Mouse (Mus musculus) kidney, embryonic 16.5 days (tissue): ENCODE measurements around the gene 9530053A07Rik. TPM values are rescaled to one million over a fixed set of nuclear protein-coding genes. Genes with fewer than 3 reads are reported as not detected.

Experiments used
- ATAC-seq: fragments of 200-750 bp; cut with Nextera tagmentation; 2 replicates; pipeline ENCODE4 v1.8.0; 2017; ENCODE audit warnings: moderate TSS enrichment; ENCODE audit not compliant: low FRiP score, low TSS enrichment
- H3K27ac ChIP-seq: fragments of 300-500 bp; sonication (generic); 2 replicates; pipeline ENCODE4 v1.5.1; 2014; ENCODE audit warnings: low read length
- H3K27me3 ChIP-seq: fragments of 300-500 bp; sonication (generic); 2 replicates; pipeline ENCODE4 v1.6.1; 2014; ENCODE audit warnings: low read length, control low read depth, mixed read lengths; ENCODE audit not compliant: insufficient read depth
- H3K36me3 ChIP-seq: fragments of 300-500 bp; sonication (generic); 2 replicates; pipeline ENCODE4 v1.6.1; 2014; ENCODE audit warnings: low read length, control low read depth, mixed read lengths; ENCODE audit not compliant: insufficient read depth
- H3K4me1 ChIP-seq: fragments of 300-500 bp; sonication (generic); 2 replicates; pipeline ENCODE4 v1.6.1; 2014; ENCODE audit warnings: low read length, control low read depth, mixed read lengths; ENCODE audit not compliant: insufficient read depth
- H3K4me2 ChIP-seq: fragments of 300-500 bp; sonication (generic); replicated peaks from 2 replicates; pipeline ENCODE4 v1.6.1; 2014; ENCODE audit warnings: low read depth, low read length
- H3K4me3 ChIP-seq: fragments of 300-500 bp; sonication (generic); 2 replicates; pipeline ENCODE4 v1.5.1; 2014; ENCODE audit warnings: mild to moderate bottlenecking, low read length
- H3K9ac ChIP-seq: fragments of 300-500 bp; sonication (generic); replicated peaks from 2 replicates; pipeline ENCODE4 v1.6.1; 2014; ENCODE audit warnings: low read length
- H3K9me3 ChIP-seq: fragments of 300-500 bp; sonication (generic); 2 replicates; pipeline ENCODE4 v1.6.1; 2016; ENCODE audit warnings: low read length, control low read depth
- WGBS: fragments of 180-500 bp; shearing (Covaris S2); extraction: QIAGEN DNeasy Blood & Tissue Kit; methylation state at CpG from one replicate; pipeline ENCODE4 v1.1.7; 2014; 5-methylcytosine and 5-hydroxymethylcytosine counted together
- polyA plus RNA-seq: library from polyadenylated mRNA; unstranded; fragments of >200 nt; fragmentation: Nextera tagmentation; extraction: Ambion mirVana; gene quantifications from 2 replicates; pipeline ENCODE4 v1.2.1, GENCODE M21; 2015

Gene 9530053A07Rik
- polyA plus RNA-seq, 1 experiment from 2014 or later, result not detected

GRCm38 (mm10) chr7:28169489-28170422, 40.5 kb downstream of the 9530053A07Rik start, which contains the start of gene Fbl:
Gene Fbl, plus strand, starts transcription at chr7:28169710.
- Histone ChIP-seq H3K4me3 (peak within 1 kb of the TSS; percentile 86), H3K27ac (peak within 1 kb of the TSS; percentile 89), H3K4me1 (peaks cover 28% of the 10 kb centered on the region), H3K9ac (peak within 1 kb of the TSS; percentile 85), H3K27me3 (no peaks in the 10 kb centered on the region), H3K36me3 (no peaks in the 10 kb centered on the region), H3K4me2 (peak within 1 kb of the TSS; percentile 94), H3K9me3 (peaks cover 3% of the 10 kb centered on the region; the same call in 1 of the 2 replicates)
- ATAC-seq, result peak; percentile 89
- under 1% methylated on average over 80 of the region's 80 CpGs for WGBS

- H3K36me3 ChIP-seq, result peaks cover 33% of the 10 kb centered on the region
- H3K4me2 ChIP-seq, result no peak overlapping the region
- no peaks in the 10 kb centered on the region for H3K27me3 ChIP-seq
- H3K4me1 ChIP-seq, result peaks cover 17% of the 10 kb centered on the region
- no peak overlapping the region for H3K9ac ChIP-seq
- no peak for ATAC-seq
- H3K4me3 ChIP-seq, result no peak overlapping the region
- WGBS, result 89% methylated on average over 4 of the region's 4 CpGs
- no peak overlapping the region for H3K27ac ChIP-seq
- H3K9me3 ChIP-seq, result no peaks in the 10 kb centered on the region
Measured at GRCm38 (mm10) chr7:28175358-28175757, 46.1 kb downstream of the 9530053A07Rik start.

GRCm38 (mm10) chr7:28179228-28179627, 50.0 kb downstream of the 9530053A07Rik start, which contains the start of gene Dyrk1b:
Gene Dyrk1b, plus strand, starts transcription at chr7:28179469.
- peak; percentile 88 for ATAC-seq
- H3K4me1 ChIP-seq, result peaks cover 11% of the 10 kb centered on the region
- peak within 1 kb of the TSS; percentile 94 for H3K27ac ChIP-seq
- H3K36me3 ChIP-seq, result peaks cover 63% of the 10 kb centered on the region
- H3K27me3 ChIP-seq, result no peaks in the 10 kb centered on the region
- H3K4me2 ChIP-seq, result peak within 1 kb of the TSS; percentile 96
- H3K9me3 ChIP-seq, result no peaks in the 10 kb centered on the region
- peak within 1 kb of the TSS; percentile 94 for H3K4me3 ChIP-seq
- peak within 1 kb of the TSS; percentile 88 for H3K9ac ChIP-seq
- 0% methylated on average over 25 of the region's 25 CpGs for WGBS

GRCm38 (mm10) chr7:28179741-28180377, 50.6 kb downstream of the 9530053A07Rik start:
- under 1% methylated on average over 42 of the region's 56 CpGs for WGBS
- peak overlapping the region; percentile 96 for H3K4me2 ChIP-seq
- peak overlapping the region; percentile 94 for H3K27ac ChIP-seq
- H3K4me1 ChIP-seq, result peaks cover 11% of the 10 kb centered on the region
- no peaks in the 10 kb centered on the region for H3K27me3 ChIP-seq
- peak overlapping the region; percentile 88 for H3K9ac ChIP-seq
- peak overlapping the region; percentile 94 for H3K4me3 ChIP-seq
- H3K9me3 ChIP-seq, result no peaks in the 10 kb centered on the region
- peak; percentile 95 for ATAC-seq
- H3K36me3 ChIP-seq, result peaks cover 70% of the 10 kb centered on the region

GRCm38 (mm10) chr7:28180890-28181289, 51.6 kb downstream of the 9530053A07Rik start:
- Histone ChIP-seq H3K4me2 (peak overlapping the region; percentile 96), H3K36me3 (peaks cover 72% of the 10 kb centered on the region), H3K9me3 (no peaks in the 10 kb centered on the region), H3K27me3 (no peaks in the 10 kb centered on the region), H3K4me3 (peak overlapping the region; percentile 94), H3K27ac (no peak overlapping the region; the same call in 1 of the 2 replicates), H3K9ac (peak overlapping the region; percentile 88), H3K4me1 (peaks cover 11% of the 10 kb centered on the region)
- WGBS, result 60% methylated on average over 5 of the region's 5 CpGs
- ATAC-seq, result no peak

- no peaks in the 10 kb centered on the region for H3K9me3 ChIP-seq
- H3K27ac ChIP-seq, result no peak overlapping the region
- H3K4me2 ChIP-seq, result no peak overlapping the region
- no peak for ATAC-seq
- no peak overlapping the region for H3K9ac ChIP-seq
- no peak overlapping the region for H3K4me3 ChIP-seq
- H3K4me1 ChIP-seq, result peaks cover 11% of the 10 kb centered on the region
- 94% methylated on average over 12 of the region's 12 CpGs for WGBS
- H3K27me3 ChIP-seq, result no peaks in the 10 kb centered on the region
- peaks cover 72% of the 10 kb centered on the region for H3K36me3 ChIP-seq
Measured at GRCm38 (mm10) chr7:28181376-28181775, 52.1 kb downstream of the 9530053A07Rik start.

- Histone ChIP-seq H3K9me3 (no peaks in the 10 kb centered on the region), H3K27ac (no peak overlapping the region), H3K4me3 (no peak overlapping the region), H3K4me2 (no peak overlapping the region), H3K9ac (no peak overlapping the region), H3K27me3 (no peaks in the 10 kb centered on the region), H3K36me3 (peaks cover 75% of the 10 kb centered on the region), H3K4me1 (peaks cover 11% of the 10 kb centered on the region)
- no peak for ATAC-seq
- WGBS, result 95% methylated on average over 22 of the region's 22 CpGs
Measured at GRCm38 (mm10) chr7:28182320-28182719, 53.1 kb downstream of the 9530053A07Rik start.

GRCm38 (mm10) chr7:28185884-28186283, 56.6 kb downstream of the 9530053A07Rik start:
- Histone ChIP-seq H3K4me3 (no peak overlapping the region), H3K4me1 (peaks cover 4% of the 10 kb centered on the region), H3K4me2 (no peak overlapping the region), H3K9ac (no peak overlapping the region), H3K9me3 (no peaks in the 10 kb centered on the region), H3K27me3 (no peaks in the 10 kb centered on the region), H3K36me3 (peaks cover 93% of the 10 kb centered on the region), H3K27ac (no peak overlapping the region)
- 92% methylated on average over 14 of the region's 14 CpGs for WGBS
- peak; percentile 57; the same call in 1 of the 2 replicates for ATAC-seq

GRCm38 (mm10) chr7:28186631-28187030, 57.4 kb downstream of the 9530053A07Rik start:
- Histone ChIP-seq H3K4me1 (no peaks in the 10 kb centered on the region), H3K9ac (no peak overlapping the region), H3K27me3 (no peaks in the 10 kb centered on the region), H3K36me3 (peaks cover 96% of the 10 kb centered on the region), H3K9me3 (no peaks in the 10 kb centered on the region), H3K27ac (no peak overlapping the region), H3K4me3 (no peak overlapping the region), H3K4me2 (no peak overlapping the region)
- no peak for ATAC-seq
- WGBS, result 79% methylated on average over 8 of the region's 8 CpGs
